Mouse (Mus musculus): Measurements from ENCODE around the gene Rps6kc1.

Rps6kc1 gene

DNA sequence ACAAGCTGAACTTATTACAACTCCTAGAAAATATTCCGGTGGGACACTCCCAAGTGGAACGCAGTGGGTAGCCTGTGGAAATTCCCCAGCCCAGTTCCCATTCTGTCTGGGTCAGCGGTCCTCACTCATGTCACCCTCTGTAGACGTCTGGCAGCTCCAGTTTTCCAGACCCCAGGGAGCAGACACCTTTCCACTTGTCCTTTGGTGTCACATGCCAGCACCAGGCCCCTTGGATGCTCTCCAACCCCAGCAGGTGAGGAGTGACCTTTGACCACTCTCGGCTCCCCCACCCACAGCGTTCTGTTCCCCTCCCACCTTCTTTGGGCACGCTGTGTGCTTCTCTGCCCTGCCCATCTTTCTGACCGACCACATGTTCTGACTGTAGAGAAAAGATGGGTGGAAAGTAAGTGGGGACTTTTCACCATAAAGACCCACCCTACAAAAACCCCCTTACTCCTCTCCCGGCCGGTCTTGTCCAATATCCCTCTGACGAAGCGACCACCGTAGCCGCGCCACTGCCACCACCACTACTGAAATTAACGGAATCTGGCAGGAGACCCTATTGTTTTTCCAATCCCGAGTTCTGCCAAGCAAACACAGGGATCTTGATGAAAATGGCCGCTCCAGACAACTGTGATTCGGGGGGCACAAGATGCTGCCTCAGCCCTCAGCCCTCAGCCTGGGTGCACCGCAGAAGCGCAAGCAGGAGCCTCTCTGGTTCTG lies 246.6 kb downstream of the Rps6kc1 start:
- DNase-seq: no peak

DNA sequence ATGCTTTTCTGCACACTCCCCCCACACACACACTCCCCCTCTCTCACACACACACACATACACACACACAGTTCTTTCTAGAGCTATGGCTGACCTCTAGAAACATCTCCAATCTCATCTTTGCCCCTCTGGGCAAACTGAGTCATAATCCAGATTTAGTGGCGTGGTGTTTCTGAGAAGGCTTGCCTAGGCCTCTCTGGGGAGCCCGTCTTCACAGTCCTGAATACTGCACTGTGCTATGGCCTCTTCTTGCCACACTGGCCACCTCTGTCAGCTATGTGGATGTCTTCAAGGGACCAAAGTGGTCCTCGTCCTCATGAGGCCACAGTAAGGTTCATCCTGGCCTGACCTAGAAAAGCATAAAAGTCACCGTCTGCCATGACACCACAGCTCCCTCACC lies 247.6 kb downstream of the Rps6kc1 start:
- DNase-seq: no peak

DNA sequence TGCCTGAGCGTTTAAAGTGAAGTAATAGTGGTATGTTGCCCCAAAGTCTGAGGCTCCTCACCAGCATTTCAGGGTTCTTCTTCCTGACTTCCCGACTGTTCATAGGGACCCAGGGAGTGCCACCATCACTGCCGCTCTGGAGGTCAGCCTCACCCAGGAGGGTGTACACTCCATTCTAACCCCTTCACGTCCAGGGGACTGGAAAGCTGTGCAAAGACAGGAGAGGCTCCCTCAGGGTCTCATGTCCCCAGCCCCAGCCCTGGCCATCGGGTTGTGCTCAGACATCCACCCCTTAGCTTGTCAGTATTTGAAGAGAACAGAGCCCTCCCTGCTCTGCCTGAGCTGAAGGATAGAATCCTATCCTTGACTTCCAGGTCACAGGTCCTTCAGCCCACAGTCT lies 248.8 kb downstream of the Rps6kc1 start:
- no peak for DNase-seq

DNA sequence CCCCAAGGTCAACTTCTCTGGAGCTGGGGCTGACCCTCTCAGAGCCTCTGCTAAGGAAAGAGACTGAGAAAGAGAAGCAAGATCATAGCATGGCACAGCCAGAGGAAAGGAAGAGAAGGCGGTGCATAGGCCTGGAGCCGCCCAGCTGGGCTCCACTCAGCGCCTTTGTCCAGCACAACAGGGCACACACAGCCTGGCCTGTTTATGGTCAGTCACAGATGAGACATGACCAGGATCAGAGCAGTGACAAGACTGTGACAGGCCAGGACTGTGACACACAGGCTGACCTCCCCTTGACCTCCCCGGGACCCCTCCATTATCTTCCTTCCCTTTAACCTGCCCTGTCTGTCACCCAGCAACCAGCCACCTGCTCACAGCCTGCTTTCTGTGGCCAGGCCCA lies 249.8 kb downstream of the Rps6kc1 start:
- DNase-seq: no peak

DNA sequence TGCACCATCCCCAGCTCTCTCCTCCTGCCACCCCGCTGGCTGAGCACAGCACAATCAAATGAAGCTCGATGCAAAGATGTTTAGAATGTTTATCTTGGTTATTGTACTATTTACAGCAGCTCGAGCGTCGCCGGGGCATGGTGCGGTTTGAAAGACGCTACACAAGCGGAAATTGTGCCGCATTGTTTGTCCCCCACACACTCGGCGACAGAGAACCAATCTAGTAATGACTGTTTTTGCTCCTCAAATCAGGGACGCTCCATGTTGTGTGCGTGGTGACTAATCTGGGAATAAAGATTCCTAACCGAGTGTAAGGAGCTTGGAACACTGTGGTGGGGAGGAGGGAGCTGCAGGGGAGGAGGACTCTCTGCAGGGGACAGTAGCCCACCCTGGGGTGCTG lies 250.3 kb downstream of the Rps6kc1 start:
- DNase-seq: no peak

DNA sequence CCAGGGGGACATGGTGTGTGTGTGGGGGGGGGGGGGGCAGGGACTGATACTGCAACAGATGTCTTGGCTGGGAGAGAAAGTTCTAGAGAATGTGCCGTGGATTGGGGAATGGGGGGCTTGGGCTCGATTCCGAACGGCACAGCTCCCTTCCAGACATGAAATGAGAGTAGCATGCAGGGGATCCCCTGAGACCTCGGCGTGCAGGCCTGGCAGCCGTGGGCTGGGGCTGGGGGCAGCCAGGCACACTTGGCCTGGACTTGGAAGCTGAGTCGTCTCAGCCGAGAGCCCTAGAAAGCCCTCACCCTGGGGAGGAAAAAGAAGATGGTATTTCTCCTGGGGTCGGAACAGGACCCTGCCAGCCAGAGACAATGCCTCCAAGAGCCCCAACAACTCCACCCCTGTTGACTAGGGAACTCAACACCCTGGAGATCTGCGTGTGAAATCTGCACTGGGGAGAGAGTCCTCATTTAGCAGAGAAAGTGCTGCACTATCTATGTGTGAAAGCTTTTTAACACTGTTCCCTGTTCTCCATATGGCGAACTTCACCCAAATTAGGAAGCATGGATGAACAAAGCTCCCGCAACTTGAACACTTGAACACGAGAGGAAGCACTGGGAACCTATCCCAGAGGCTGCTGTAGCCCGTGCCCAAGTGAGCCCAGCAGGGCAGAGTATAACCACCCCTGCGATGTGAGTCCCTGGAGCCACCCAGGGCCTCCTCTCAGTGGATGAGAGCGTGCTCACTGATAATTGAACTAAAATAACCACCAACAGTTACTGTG lies 251.7 kb downstream of the Rps6kc1 start:
- DNase-seq: no peak

DNA sequence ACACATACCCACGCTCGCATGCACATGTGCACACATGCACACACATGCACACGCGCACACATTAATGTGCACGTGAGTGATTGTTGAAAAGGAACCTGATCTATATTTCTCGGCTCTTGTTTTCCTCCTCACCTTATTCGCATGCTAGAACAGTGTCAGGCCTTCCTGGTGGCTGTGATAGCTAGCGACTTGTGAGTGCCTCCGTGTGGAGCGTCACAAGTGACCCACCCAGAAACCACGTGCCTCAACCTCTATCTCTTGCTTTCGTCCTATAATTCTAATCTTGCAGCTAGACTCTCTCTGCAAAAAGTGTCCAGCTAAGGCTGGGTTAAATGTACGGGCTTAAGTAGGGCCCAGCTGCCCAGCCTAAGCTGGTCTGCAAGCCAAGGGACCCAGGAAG lies 253.3 kb downstream of the Rps6kc1 start:
- no peak for DNase-seq

DNA sequence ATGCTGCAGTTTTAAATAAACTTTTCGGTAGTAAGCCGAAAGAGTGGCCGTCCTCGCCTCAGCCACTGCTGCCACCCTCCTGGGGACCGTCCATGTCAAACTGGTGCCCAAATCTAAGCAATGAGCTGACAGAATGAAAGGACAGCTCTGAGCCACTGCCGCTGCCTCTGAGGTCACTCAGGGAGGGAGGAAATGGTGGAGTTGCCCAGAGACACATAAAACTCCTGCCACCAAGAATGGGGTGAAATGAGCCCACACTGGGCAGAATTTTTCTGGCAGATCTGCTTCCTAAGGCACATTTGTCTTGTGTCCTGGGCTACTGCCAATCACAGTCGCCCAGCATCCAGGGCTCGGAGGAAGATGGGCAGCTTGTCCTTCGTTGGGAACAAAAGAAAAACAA lies 255.5 kb downstream of the Rps6kc1 start:
- no peak for DNase-seq

DNA sequence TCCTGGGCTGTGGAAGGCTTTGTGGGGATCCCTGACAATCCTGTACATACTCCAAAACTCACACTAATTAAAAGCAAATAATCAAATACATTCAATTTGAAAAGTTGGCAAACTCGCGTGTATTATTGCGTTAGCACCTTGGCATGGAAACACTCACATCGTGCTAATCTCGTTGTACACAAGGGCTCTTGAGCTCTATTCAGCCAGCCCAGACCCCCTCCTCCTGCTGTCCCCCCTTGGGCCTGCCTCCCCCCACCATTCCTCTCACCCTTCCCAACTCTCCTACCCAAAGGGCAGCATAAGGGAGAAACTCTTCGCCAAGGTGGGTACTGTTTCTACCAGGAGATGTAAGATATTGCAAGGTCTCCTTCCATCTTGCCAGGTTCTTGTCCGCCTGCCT lies 255.9 kb downstream of the Rps6kc1 start:
- DNase-seq: no peak

DNA sequence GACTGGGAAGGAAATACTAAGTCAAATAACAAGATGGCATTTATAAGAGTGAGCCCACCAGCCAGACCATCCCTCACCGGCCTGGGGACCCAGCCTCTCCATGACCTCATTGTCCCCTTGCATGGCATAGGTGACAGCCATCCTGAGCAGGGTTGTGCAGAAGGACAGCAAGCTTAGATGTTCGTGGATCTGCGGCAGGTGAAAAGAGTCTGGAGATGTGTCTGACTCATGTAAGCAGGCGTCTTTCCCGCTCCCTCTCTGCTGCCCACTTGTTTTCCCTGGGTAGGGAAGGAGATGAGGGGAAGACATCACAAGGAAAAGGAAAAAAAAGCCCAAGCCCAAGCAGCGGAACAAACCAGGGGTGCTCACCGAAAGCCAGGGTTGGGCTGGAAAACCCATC lies 256.5 kb downstream of the Rps6kc1 start:
- DNase-seq: no peak

DNA sequence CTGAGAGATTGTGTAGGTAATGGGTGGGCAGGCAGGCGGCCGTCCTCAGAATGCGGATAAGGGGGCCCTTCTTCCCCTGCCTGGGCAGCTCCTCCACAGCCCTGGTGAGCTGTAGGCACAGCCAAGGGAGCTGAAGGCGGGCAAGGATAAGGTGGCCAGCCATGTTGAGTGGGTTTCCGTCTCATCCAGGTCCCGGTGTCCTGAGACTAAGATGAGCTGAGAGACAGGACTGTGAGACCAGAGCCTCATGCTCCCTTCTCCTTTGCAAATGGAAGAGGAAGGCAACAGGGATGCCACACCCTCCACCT lies 256.9 kb downstream of the Rps6kc1 start:
- DNase-seq: no peak

DNA sequence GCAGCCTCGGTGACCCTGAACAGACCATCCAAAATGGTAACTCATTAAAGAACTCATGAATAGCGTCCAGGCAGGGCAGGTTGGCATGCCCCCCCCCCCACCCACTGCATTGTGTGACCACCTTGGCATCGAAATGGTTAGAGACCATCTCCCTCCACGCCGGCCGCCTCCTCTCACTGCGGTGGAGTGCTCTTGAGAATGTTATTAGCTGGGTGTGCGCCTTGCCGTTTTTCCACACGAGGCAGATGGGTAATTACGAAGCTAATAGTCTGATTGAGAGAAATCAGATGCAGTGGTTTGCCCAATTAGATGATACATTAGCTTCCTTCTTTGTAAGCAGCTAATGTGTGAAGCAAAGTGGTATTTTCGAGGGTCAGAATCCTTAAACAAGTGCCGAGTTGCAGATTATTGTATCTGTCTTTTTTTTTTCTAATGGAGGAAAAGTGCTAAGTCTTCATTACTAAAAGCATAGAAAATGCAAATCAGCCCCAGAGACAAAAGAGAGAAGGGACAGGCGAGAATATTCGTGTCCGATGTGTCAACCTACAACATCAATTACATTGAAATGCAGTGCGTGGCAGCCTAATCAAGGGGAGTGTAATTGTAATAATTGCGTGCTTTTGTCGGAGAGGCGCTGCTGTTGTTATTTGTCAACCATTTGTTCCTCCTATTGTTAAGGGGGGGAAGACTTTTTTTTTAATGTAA lies 257.4 kb downstream of the Rps6kc1 start:
- no peak for DNase-seq

DNA sequence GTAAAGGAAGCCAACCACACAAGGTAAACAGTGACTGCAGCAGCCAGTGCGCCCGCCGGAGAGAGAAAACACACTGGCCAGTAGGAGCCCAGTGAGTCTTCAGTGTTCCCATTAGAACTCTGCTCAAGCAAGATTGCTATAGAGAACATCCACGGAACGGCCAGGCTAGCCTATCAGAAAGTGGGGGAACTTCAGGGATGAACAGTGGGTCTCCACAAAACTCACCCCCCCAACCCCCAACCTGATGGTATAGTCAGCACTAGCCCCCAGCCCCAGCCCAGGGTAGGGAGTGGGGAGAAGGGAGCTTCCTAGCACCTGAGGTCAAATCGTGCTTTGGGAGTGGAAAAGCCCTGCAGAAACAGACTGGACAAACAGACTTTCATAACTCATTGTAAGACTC lies 258.5 kb downstream of the Rps6kc1 start:
- no peak for DNase-seq
